Mouse (Mus musculus): Measurements from ENCODE around the gene Opalin.

Opalin gene

GRCm38 (mm10) chr19:41073746-41074455 is 3.0 kb downstream of the Opalin start:
- no peak for DNase-seq (ENCODE audit: low spot score)

- DNase-seq (ENCODE audit: low spot score) = peak; percentile 83
These were observed 5.4 kb downstream of the Opalin start for GRCm38 (mm10) chr19:41071500-41071899.

DNA sequence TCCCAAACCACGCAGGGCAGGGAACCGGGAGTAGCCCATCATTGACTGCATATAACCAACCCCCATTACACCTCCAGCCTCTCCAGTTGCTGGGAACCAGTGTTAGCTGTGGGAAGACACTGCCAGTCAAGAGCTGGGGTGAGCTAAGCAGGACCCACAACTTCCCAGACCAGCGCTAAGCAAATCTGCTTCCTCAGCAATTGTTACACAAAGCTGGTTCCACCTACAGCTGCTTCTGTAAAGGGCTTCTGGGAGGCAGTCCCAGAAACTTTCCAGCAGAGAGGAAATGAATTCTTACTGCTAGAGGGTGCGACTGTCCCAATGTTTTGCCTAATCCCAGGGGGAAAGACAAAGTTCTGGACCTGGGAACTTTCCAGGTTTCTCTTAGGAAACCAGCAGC is 22.2 kb downstream of the Opalin start:
- no peak for DNase-seq (ENCODE audit: low spot score)

GRCm38 (mm10) chr19:41053530-41053929 is 23.4 kb downstream of the Opalin start:
- DNase-seq (ENCODE audit: low spot score) = peak; percentile 25

DNA sequence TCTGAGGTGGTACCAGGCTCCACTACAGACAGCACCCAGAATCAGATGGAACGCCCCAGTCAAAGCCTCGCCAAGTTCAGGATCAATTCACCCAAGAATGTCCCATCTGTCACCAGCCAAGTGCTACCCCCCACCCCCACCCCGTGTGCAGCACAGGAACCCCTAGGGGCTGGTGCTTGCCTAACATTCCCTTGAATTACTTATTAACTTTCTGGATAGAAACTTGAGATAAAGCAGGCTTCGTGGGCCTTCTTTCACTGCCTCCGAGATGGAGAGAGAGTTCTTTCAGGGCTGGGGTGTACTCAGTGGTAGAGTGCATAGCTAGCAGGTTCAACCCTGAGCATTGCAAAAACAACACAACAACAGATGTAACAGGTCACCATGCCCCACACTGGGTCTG is 24.7 kb downstream of the Opalin start:
- no peak for DNase-seq (ENCODE audit: low spot score)

DNA sequence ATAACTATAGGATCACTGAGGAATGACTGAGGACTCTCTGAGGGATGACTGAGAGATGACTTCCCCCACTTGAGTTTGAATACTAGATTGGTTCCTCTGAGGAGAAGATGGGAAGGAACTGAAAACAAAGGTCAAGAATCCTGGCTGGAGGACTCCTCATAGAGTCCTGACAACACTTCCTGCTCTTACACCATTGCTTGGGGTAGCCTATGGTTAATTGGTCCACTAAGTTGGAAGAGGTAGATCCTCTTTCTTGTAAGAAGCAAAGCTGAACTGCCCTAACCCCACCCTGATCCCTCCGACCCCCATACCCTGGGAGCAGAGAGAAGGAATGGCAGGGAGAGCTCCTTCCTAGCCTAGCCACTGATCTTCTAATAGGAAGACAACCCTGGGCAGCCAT is 25.2 kb downstream of the Opalin start:
- no peak for DNase-seq (ENCODE audit: low spot score)

GRCm38 (mm10) chr19:41048187-41048559 is 28.7 kb downstream of the Opalin start:
- DNase-seq (ENCODE audit: low spot score) = no peak

DNA sequence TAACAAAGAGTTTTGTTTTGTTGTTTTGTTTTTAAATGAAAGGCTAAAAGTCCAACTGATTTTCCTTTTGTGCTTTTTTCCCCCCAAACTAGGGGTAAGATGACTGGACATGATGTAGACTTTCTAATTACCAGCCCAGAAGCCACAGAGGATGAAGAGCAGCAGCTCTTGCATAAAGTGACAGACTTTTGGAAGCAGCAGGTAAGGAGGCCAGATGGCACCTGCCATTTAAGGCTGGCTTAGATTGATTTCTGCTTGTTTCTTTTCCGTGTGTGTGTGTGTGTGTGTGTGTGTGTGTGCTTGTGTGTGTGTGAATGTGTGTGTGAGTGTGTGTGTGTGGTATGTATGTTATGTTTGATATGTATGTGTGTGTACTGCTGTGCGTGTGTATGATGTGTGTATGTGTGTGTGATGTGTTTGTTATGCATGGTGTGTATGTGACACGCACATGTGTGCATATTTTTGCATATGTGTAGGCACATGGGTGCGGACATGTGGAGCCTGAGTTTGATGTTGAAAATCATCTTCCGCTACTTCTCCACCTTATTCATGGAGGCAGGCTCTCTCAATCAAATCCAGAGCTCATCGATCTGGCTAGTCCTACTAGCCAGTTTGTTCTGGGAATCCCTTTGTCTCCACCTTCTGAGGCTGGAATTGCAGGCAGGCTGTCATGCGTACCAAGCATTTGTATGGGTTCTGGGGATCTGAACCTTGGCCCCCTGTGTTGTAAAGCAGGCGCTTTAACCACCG is 29.3 kb downstream of the Opalin start:
- no peak for DNase-seq (ENCODE audit: low spot score)

DNA sequence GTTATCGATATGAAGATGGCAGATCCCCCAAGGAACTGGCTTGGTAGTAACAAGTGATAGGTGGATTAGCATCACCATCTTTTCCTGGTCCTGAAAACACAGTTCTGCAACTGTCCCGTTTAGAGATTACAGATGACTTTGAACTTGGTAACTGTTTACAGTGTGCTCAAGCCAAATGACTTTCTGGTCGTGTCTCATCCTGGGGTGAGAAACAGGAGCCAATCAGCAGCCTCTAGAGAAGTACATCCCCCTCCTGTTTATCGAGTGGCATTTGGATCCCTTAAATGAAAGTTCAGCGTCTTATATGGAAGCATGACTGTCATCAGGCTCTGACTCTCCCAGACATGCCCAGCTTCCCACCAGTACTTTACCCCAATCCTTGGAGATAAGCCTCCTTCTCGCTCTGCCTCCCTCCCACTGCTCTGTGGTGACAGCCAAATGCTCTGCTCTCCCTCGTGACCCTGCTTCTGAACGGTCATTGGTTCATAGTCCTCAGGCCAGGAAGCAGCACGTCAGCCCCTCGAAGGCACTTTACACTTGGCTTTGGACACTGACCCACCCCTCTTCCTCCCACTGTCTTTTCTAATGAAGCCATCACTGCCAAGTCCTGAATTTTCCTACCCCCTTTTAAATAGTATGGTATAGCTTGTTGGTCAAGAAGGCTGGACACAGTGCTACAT is 31.7 kb downstream of the Opalin start:
- no peak for DNase-seq (ENCODE audit: low spot score)

- no peak for DNase-seq (ENCODE audit: low spot score)
These were observed 37.8 kb downstream of the Opalin start for GRCm38 (mm10) chr19:41039110-41039509.

DNA sequence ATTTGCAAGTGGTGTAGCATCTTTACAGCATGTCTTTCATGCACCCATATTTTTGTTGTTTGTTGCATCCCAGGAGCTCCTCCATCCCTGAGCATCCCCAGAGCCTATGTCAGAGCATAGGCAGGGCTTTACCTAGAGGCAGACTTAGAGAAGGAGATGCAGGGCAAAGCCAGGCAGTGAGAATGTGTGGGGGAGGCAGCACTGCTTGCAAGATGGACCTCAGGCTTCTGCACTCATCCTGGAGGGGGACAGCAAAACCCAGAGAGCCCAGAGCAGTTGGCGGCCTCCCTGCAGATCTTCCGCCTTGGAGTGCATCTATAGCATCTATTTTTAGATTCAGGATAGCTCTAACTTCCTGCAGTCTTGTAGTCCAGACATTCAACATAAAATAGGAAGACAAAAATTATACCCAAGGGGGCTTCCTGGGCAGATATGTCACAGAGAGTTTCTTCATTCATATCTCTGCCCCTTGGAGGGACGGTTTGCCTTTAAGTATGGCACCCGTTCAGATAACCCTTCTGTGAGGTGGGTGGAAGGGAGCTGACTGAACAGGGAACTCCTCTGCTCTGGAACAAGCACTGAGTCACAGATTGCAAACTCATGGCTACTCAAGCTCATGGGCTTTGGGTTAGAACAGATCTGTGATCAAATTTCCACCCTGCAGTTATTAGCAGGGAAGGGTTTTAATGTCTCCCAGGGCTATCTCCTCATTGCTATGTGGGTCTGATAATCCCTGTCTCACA is 40.9 kb downstream of the Opalin start:
- no peak for DNase-seq (ENCODE audit: low spot score)

DNA sequence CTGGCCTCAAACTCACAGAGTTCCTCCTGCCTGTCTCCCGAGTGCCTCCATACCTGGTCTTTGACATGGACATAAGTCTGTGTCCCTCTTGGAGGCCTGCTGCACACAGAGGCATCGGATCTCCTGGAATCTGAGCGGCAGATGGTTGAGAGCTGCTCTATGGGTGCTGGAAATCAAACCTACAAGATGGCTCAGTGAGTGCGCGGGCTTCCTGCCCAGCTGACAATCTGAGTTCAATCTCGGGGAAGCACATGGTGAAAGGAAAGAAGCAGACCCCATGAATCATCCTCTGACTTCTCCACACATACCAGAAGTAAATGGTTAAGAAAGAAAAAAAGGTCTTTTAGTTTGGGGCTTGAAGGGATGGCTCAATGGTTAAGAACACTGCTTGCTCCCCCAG is 45.0 kb downstream of the Opalin start:
- no peak for DNase-seq (ENCODE audit: low spot score)

DNA sequence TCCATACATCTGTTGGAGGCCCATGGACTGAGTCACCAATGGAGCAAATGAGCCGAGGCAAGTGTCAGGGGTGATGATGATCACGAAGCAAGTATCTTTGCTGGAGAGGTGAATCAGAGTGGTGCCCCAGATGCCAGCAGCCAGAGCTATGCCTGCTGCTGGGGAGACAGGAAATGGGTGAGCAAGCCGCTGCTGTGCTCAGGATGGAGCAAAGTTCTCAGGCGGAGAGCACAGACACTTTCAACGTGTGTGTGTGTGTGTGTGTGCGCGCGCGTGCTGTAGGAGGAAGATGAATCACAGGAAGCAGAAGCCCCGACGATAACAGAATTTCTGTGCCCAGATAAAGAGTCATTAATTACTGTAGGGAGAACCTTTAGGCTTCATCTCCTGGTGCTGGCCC is 45.9 kb downstream of the Opalin start:
- DNase-seq (ENCODE audit: low spot score) = peak; percentile 12

- no peak for DNase-seq (ENCODE audit: low spot score)
These were observed 46.8 kb downstream of the Opalin start for GRCm38 (mm10) chr19:41030161-41030560.

GRCm38 (mm10) chr19:41029219-41029618 is 47.7 kb downstream of the Opalin start, which contains the start of gene Dntt:
Dntt (plus strand) TSS chr19:41029275.
- DNase-seq (ENCODE audit: low spot score) = no peak

- no peak for DNase-seq (ENCODE audit: low spot score)
These were observed 49.3 kb downstream of the Opalin start for GRCm38 (mm10) chr19:41027601-41028000.

DNA sequence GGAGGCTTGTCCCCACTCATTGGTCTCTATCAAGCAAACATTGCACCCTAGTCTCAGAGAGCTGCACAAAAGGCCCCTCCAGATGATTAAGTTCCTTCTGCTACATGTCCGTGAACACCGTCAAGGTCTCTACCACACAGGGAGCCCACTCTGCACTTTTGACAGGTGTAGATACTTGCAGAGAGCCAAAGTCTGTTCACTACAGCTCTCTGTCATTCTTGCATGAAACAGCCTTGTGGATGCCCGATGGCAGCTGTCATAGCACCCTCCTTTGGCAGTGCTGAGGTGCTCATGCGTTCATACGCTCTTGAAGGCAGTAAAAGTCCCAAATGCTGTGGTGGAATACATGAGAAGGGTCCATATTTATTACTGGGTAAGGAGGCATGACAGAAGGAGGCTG is 49.9 kb downstream of the Opalin start:
- DNase-seq (ENCODE audit: low spot score) = no peak

DNA sequence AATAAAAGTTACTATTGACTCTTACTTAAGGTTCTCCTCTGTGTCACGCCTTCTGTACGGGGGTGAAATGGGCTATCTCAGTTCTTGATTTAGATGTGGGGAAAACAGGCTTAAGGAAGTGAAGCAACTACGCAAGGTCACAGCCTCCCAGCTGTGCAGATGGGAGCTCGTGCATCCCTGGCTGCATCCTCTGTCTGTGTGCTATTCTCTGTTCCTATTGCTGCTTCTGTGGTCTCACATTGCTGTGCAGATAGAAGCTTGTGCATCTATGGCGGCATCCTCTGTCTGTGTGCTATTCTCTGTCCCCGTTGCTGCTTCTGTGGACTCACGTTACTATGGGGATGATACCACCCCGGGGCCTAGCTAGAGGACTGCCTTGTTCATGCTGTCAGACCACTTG is 50.4 kb downstream of the Opalin start:
- no peak for DNase-seq (ENCODE audit: low spot score)

DNA sequence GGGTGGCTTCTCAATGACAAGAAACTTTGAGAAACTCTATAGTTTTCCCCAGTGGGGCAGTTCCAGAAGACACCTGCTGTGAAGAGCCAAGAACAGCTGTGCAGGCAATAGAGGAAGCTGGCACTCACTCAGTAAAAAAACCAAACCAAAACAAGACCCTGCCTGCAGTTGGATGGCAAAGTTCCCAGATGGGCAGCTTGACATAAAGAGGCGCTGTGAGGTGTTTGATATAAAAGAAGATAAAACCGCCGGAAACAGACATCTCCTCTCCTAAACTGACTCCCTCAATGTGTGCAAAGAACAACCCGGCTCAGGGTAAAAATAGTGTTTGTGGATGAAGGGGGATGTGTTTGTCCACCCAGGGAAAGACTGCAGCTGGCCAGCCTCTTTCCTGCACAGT is 54.7 kb downstream of the Opalin start:
- no peak for DNase-seq (ENCODE audit: low spot score)

DNA sequence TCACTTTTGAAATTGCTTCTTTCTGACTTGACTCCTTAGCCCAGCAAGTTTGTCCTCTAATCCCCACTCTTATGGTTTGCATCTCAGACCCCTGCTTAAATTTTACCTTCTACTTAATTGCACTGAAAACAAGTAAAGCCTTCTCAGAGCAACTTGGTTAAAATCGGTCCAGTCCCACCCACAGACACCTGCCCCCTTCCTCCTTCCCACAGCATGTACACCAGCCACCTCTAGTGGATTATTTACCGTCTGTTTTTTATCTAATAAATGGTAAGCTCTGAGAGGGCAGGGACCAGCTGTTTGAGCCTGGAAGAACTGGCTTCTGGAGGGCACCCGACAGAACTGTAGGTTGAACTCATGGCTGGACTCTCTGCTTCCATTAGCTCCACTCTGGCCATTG is 56.4 kb downstream of the Opalin start:
- DNase-seq (ENCODE audit: low spot score) = no peak

- no peak for DNase-seq (ENCODE audit: low spot score)
These were observed 57.7 kb downstream of the Opalin start for GRCm38 (mm10) chr19:41019164-41019675.

Data from lung, postnatal 25 days (tissue).